Mouse (Mus musculus): ENCODE measurements at regions not wholly inside any gene's neighbourhood (a gene's known extent, or its start where the extent isn't known, plus 50 kb on each side); places are given as distances from the start of the nearest gene placed in this dataset.

DNA sequence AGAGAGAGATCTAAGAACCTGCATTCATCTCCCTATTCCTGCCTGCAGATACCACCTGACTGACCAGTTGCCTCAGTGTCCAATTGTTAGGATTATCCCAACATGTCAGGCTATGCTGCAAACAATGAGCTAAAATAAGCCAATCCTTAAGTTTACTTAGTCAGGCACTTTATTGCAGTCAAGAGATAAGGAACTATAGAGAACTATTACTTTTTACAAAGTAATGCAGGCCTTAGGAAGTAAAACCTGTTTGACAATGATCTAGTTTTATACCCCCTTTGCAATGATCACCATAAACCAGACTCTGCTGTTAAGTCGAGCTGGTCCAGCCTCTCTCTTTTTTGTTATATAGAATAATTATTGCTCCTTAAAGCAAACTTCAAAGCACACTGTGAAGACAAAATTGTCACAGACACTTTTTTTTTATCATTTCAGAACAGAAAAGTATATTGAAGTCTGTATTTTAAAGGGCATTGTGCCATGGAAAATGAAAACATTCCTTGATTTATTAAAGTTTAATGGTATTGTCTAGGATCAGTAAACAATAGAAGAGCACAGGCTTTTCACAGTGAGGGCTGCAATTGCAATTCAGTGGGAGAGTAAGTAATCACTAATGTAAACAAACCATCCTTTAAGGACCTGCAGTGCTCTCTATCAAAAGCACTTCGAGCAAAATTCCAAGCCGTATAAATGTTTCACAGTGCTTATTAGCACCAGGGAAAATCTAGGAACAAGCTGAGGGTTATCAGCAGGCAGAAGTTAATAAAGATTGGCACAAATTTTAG lies 152.7 kb downstream of the Gnat3 start:
- no peak for TF ChIP-seq USF1 (IDR thresholded peaks at IDR 0.05; ENCODE audit: low read depth)
- no peak for TF ChIP-seq MYOD1 (IDR thresholded peaks at IDR 0.05; ENCODE audit: control insufficient read depth, insufficient read length, low read depth)
- no peak for TF ChIP-seq MAX (IDR thresholded peaks at IDR 0.05)
- no peak for TF ChIP-seq CTCF (IDR thresholded peaks at IDR 0.05; ENCODE audit: control insufficient read depth, insufficient read depth, insufficient read length)
- no peak for TF ChIP-seq MYOG (IDR thresholded peaks at IDR 0.05; ENCODE audit: control insufficient read depth, extremely low read depth, insufficient read length)
